Mouse (Mus musculus) cerebellum, adult 11 months (tissue): ENCODE measurements around the gene Thap3.
"Not testable (repeated sequence)": the region's sequence is repeated elsewhere in the genome, so short reads cannot be mapped to it uniquely, and the experiment has no call there.

Experiments used
- DNase-seq: peaks from one replicate; pipeline ENCODE4 v3.0.0; 2022

Gene Thap3

DNA sequence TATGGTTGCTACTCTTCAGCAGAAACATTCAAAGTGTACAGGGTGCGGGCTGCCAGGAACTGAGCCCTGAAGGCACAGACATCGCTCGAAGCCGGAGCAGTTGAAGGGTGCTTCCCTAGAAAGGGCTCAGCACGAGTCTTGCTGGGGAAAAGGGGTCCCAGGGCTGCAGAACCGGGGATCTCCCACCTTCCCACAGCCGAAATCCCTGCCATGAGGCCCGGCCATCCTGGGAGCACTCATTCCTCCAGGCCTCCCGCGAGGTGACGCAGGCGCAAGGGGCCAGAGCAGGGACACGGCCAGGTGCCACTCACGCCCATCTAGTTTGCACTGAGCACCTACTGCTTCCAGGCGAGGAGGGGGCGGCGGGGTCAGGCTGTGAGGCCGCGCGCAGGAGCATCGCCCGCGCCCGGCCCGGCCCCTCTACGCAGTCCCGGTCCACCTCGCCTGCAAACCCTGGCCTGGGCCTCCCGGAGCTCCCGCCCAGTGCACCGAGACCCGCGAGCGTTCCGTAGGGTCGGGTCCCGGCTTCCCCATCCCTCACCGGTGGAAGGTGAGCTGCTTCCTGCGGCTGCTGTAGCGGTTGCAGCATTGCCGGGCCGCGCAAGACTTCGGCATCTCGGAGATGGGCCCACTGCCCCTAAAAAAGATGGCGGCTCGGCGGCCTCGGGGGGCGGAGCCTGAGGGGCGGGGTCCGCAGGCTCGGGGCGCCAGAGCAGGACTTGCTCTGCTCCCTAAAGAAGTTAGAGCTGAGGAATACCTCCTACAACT, at the start of gene Thap3:
Gene Thap3, minus strand, starts transcription at position 656 of the 768 bp plus-strand sequence.
- DNase-seq = peak; percentile 75

DNA sequence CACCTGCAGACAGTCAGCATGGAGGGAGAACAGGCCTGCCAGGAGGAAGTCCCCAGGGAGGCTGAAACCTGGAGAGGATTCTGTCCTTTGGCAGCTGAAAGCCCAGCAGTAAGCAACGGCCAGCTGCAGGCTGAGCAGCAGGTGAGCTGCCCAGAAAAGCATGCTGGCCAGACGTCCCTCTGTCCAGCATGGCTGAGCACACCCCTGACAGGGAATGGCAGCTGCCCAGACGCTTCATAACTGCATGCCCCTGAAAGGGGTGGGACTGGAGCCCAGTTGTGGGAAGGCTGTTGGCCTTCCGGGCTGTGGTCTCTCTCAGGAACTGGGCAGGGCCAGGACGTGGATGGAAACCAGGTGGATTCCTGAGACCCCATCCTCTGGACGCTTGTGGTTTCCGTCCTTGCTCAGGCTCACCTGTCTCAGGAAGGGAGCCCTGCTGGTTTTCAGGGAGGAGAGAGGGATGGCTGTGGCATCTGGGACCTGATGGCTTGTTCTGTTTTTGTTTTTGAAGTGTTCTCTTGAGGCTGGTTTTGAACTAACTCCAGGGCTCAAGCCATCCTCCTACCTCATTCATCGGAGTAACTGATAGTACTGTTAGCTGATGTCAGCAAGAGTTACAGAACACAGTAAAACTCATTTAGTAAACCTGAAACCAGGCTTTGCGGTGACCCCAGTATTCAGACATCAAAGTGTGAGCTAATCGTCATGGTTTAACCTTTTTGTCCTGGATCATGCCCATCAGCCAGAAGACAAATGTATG, 49.6 kb upstream of the Thap3 start, which contains the start of gene Tas1r1:
Gene Tas1r1, minus strand, starts transcription at position 344 of the 760 bp plus-strand sequence.
- DNase-seq = no peak

DNA sequence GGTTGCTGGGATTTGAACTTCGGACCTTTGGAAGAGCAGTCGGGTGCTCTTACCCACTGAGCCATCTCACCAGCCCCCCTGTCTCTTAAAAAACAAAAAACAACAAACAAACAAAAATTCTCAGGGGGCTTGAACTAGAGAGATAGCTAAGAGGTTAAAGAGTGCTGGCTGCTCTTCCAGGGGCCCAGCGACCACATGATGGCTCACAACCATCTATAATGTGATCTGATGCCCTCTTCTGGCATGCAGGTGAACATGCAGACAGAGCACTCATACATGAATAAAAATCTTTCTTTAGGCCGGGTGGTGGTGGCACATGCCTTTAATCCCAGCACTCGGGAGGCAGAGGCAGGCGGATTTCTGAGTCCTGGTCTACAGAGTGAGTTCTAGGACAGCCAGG, 47.7 kb upstream of the Thap3 start:
- not testable (repeated sequence) for DNase-seq

DNA sequence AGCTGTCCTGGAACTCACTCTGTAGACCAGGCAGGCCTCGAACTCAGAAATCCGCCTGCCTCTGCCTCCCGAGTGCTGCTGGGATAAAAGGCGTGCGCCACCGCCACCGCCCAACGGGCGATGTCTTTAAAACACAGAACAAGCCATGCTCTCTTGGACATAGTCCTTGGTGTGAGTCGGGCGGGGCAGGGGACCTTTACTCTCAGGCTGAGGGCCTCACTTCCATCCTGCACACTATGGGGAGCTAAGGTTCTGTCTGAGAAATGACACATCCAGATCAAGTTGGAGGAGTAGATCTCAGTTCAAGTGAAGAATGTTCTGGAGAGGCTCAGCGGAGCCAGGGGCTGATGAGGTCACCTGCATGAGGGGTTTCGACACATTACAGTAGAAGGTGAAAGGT, 44.1 kb upstream of the Thap3 start:
- no peak for DNase-seq

DNA sequence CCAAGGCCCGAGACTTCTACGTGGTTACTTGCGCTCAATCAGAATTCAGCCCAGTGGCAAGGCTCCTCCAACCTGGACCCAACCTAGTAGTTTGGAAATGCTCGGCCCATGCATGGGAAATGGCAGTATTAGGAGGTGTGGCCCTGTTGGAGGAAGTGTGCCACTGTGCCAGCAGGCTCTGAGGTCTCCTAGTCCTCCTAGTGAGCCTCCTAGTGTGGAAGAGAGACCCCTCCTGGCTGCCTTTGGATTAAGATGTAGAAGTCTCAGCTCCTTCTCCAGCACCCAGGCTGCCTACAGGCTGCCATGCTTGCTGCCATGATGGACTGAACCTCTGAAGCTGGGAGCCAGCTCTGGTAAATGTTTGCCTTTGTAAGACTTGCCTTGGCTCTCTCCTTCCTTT, 41.2 kb upstream of the Thap3 start:
- DNase-seq = no peak

DNA sequence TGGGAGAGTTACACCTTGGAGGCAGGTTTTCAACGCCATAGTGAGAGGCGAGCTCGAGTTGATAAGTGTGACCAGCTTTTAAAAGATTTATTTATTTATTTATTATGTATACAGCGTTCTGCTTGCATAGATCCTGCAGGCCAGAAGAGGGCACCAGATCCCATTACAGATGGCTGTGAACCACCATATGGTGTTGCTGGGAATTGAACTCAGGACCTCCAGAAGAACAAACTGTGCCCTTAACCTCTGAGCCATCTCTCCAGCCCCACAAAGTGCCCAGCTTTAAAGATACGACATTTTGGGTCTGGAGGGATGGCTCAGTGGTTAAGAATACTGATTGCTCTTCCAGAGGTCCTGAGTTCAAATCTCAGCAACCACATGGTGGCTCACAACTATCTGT, 40.3 kb upstream of the Thap3 start:
- DNase-seq = peak; percentile 18

DNA sequence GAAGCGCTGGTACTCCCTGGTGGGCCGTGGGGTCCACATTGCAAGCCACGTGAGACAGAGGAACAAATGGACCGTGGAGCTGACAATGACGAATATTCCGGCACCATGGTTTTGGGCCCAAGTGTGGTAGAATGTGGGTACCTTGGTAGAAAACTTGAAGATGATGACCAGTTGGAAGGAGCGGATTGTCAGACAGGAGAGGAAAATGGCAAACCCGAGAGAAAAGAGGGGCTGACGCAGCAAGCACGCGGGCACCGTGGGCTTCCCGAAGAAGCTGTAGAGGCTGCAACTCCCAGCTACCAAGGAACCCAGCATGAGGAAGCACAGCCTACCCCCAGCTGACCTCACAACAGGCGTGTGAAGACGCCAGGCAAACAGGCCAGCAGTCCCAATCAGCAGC, 39.7 kb upstream of the Thap3 start:
- no peak for DNase-seq

DNA sequence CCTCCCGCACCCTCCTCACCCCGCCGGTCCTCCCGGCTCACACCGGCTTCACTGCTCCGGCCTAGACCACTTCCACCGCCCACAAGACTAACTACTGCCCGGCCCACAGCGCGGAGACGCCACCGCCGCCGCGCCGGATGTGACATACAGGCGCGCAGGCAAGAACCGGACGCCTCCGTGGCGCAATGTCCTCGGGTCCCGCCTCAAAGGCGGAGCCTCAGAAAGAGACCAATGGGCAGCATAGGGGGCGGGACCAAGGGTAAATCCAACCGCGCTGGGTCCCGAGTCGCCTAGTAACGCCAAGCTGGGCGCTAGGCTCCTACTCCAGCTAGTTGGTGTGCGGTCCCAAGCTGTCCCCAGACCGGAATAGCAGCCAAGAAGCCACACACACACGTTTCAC, 38.7 kb upstream of the Thap3 start, which contains the start of gene Zbtb48:
Gene Zbtb48, minus strand, starts transcription at position 148 of the 400 bp plus-strand sequence.
- DNase-seq = peak; percentile 95

DNA sequence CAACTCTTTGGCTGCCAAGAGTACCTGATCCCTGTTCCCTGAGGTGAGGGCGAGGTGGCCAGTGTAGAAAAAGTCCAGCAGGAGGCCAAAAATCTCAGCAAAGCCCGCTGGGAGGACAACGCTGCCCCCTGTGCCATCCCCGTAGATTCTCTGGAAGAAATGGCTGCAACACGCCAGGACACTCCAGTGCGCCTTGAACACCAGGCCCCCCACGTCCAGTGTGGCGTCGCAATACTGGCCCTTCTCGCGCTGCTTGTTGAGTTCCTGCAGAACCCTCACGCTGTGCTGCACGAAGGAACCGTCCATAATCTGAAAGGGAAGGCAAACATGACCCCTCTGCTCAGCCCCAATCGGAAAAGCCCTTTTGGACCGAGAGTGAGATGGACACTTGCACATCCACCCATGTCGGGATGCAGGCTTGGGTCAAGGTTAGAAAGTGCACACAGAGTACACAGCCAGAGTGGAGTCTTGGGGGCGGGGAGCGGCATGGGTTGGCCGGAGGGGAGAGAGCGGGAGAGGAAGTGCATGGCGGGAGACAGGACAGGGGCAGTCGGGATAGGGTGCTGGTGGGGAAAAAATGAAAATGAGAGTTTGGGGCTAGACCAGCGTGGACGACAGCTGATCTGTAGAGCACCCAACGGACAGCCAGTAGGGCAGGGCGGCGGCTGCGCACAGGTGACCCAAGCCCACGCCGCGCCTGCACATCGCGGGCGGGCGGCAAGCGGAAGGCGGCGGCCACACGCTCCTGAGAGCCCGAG, 38.1 kb upstream of the Thap3 start:
- DNase-seq = no peak

DNA sequence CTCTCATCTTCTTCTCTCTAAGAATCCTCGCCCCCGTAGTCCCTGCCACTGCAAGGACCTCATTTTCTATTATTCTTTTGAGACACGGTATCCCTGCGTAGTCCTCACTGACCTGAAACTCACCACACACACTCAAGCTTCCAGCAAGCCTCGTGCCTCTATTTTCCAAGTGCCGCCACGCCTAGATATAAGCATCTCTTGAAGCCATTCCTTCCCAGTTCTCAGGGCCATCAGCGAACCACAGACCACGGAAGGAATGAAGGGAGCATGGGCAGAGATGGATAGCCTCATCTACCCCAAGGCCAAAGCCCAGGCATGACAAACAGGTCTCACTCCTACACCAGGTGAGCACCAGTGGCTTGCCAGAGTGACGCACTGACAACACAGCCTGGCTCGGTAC, 35.7 kb upstream of the Thap3 start:
- no peak for DNase-seq

DNA sequence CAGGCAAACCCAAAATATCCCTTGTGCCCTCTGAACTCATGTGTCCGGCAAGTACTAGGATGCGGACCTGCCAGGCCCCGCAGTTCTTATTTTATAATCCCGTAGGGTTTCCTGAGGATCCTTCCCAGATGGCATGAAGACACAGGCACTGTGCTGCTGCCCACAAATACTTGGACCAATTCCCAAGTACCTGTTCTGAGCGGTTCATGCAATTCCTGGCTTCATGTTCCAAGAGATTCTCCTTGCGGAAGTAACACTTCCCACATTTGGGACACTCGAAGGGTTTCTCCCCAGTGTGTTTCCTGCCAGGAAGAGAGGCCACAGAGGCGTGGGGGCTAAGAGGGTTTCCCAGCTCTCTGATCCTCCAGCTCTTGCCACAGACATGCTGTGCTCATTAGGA, 33.7 kb upstream of the Thap3 start:
- DNase-seq = no peak

DNA sequence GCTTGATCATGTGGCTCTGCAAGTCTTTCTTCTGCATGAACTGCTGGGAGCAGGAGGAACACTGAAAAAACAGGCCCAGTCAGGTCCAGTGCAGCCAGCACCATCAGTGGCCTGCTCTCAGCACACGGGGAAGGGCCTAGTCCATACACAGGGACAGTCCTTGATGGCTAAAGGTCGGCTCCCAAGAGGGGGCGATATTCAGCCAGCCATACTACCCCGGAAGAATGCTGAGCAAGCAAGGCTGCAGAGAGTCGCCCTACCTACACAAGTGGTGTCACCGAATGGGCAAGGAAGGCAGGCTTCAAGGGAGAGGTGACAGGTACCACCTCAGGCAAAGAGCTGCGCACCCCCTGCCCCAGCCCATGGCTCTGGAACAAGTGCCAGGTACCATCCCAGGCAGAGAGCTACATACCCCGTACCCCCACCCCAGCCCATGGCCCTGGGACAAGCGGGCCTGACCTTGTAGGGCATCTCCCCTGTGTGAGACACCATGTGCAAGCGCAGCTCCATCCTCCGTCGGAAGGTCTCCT, 32.8 kb upstream of the Thap3 start:
- DNase-seq = no peak

DNA sequence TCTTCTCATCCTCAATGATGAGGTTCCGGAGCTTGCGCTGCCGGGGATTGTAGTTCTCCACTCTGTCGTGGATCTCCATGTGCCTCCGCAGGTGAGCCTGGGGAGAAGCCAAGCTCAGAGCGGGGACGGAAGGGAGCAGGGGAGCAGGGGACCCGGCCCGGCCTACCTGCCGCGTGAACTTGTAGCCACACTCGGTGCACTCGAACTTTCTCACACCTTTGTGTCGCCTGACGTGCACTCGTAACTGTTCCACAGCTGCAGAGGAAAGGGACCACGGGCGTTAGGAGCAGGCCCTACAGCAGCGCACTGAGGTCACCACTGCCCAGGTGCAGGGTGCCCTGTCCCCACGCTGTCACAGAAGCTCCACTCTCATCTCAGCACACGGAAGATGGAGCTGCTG, 31.2 kb upstream of the Thap3 start:
- no peak for DNase-seq

DNA sequence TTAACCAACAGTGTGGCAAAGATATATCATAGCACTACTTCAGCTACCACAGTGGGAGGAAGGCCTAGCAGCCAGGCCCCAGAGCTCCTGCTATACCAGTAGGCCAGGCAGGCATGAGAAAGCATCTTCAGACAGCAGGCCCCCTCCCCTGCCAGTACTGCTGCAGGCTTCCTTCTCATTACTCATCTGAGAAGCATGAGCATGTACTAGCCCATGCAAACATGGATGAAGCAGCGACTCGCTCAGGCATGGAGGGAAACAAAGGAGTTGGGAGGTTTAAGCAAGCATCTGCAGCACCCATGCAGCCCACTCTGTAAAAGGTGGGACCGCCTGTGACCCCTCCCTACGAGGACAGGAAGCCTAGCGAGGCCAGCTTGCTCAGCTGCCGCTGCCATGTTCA, 30.3 kb upstream of the Thap3 start:
- DNase-seq = no peak

DNA sequence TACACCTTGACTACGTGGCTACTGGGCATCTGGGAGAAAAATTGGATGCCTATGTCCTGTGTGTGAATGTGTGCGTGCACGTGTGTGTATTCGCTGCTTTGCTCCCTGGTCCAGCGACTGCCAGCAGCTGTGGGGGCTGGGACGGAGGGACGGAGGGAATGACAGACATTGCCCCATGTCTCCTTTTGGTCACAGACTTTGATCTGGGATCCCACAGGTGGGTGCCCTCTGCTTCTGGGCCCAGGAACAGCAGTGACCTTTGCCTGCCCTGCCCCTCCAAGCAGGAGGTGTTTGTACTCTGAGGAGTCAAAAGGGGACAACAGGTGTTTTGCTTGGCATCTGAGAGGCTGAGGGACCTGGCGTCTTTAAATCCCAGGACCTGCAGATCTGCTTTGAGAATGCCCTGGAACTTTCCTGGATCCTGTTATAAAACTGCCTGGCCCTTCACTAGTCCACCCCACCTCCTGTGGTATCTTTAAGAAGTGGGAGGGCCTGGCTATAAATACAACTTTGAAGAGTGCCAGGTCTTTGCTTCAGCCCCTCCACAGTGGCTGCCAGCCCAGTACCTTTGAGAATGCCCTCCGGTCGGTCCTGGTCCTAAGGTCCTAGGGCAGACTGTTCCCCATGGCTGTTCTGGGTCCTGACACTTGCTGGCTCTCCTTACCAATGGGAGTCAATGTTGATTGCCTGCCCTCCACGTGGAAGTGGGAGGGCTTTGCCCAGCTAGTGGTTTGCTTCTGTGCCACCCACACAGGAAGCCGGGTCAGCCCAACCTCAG, 24.4 kb upstream of the Thap3 start:
- DNase-seq = no peak

DNA sequence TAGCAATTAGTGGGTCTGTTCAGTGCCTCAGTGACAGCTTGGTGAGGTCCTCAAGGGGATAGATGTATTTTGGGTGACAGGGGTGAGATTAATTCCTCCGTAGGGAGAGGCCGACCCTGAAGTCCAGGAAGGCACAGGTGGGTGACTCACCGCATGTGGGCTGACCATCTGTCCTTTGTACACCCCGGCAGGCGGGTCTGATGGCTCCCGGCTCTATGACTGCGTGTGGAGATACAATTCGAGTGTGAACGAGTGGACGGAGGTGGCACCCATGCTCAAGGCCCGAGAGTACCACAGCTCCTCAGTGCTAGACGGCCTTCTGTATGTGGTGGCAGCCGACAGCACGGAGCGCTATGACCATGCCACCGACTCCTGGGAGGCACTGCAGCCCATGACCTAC, 23.3 kb upstream of the Thap3 start:
- no peak for DNase-seq

DNA sequence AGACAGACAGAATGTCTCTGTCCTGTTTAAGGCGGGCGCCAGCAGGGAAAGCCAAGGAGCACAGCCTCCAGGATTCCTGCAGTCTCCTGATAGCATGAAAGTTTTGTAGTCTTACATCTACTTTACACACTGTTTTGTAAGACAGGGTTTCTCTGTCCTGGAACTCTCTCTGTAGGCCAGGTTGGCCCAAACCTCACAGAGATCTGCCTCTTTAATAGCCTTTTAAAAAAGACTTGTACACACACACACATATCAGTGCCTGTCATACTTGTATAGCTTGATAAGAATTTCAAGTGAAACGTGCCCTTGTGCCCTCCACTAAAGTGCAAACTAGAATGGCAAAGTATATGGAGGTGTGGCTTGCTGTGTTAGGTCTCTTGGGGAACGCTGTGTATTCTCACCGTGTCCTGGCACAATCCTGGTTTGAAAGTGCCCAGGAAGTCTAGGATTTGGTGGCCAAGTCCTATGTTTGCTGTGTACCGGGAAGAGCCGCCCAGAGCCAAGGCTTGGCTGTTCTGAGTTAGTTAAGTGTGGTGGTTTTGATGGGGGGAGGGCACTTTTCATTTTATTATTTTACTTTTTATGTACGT, 22.5 kb upstream of the Thap3 start:
- no peak for DNase-seq

DNA sequence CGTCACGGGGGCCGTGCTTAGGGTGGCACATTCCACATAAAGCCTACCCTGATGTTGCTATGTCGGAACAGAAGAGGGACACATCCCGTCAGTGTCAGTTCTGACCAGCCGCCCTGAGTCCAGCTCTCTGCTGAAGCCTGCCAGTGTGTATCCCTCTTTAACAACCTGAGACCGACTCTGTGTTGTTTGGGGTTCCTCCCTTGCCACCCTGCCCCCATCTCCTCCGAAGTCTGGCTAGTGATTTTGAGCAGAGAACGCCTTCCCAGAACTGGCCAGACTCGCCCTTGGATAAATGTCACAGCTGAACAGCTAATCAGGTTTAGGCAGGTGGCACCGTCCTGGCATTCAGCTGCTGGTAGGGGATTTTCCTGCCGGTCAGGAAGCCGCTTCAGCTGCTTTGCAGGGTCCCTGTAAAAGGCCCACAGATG, 21.9 kb upstream of the Thap3 start:
- DNase-seq = no peak

DNA sequence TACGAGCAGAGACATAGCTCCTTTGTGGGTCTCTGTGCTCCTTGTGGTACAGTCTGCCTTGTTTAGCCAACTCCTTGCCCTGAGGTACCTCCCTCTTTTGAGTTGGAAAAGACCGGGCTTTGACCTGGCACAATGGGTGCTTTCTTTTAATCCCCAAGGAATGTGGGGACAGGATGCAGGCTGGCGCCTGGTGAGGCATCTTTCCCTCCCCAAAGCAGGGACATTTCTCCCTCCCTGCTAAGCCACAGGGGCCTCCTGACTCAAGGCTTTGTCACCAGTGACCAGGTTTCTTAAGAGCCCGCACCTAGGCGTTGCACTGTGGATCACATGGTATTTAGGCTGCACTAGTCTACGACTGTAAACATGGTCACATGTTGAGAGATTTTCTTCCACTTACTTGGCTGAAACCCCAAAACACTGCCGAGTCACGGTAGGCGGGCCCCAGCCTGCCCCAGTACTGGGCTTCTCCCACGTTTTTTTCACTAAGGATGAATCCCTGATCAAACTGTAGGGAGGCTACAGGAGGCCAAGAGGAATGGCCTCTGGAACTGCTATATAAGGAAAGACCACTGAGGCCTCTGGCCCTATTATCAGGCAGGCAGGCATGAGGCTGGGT, 21.4 kb upstream of the Thap3 start:
- DNase-seq = no peak

DNA sequence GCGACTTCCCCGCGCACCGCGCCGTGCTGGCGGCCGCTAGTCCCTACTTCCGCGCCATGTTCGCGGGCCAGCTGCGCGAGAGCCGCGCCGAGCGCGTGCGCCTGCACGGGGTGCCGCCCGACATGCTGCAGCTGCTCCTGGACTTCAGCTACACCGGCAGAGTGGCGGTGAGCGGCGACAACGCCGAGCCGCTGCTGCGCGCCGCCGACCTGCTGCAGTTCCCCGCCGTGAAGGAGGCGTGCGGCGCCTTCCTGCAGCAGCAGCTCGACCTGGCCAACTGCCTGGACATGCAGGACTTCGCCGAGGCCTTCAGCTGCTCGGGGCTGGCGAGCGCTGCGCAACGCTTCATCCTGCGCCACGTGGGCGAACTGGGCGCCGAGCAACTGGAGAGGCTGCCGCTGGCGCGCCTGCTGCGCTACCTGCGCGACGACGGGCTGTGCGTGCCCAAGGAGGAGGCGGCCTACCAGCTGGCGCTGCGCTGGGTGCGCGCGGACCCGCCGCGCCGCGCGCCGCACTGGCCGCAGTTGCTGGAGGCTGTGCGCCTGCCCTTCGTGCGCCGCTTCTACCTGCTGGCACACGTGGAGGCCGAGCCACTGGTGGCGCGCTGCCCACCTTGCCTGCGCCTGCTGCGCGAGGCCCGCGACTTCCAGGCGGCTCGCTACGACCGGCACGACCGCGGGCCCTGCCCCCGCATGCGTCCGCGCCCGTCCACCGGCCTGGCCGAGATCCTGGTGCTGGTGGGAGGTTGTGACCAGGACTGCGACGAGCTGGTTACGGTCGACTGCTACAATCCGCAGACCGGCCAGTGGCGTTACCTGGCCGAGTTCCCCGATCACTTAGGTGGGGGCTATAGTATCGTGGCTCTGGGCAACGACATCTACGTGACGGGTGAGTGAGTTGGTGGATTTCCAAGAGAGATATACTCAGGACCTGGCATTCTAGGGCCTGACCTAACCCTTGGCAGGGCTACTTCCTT, 20.6 kb upstream of the Thap3 start:
- peak; percentile 75 for DNase-seq
